Mouse (Mus musculus): ENCODE measurements around the gene 4930518I15Rik.

DNA sequence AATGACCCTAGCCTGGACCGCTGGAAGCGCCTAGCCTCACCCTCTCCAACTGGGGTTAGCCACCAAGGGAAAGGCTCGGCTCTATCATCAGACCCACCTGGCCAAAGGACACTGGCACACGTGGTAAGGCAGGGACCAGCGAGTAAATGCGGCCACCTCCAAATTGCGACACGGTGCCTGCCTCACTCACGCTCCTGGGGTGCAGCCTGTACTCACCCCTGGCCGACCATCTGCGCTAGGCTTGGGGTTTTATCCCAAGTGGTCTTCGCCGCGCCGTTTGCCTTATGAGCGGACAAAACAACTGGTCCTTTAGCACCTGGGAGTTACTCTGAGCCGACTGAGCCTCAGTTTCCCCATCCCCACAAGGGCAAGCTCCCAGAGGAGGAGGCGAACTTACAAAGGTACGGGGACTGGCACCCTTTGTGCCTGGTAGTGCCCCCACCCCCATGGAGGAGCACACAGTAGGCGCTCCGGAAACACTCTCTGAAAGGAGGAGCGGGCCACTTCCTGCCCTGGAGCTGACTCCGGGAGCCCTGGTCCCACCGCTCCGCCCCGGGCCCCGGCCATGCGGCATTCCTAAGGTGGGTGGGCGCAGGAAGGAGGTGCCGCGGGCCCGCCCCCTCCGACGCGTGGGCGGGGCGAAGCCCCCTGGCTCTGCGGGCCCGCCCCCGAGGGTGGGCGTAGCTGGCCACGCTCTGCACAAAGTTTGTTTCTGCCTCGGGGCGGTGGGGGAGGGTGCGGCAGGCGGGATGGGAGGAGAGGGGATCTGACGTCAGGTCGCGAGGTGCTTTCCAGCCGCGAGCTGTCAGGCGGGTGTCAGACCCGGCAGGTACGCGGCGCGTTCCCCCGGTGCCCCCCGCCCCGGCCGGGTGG lies 18.2 kb downstream of the 4930518I15Rik start, which contains the start of gene Tgif2:
- TF ChIP-seq CHD2 (IDR thresholded peaks at IDR 0.05; ENCODE audit: low read length) (no peak), ELF1 (IDR thresholded peaks at IDR 0.05; ENCODE audit: low read depth, low read length) (0 out of 2 replicates have a peak, but pooled peaks have one; percentile 13)

Data from MEL (cell line).